Mouse (Mus musculus): Measurements from ENCODE around the gene Mc1r. TPM values are rescaled to one million over a fixed set of nuclear protein-coding genes. Genes with fewer than 3 reads are reported as not detected.
"Not testable (repeated sequence)": the region's sequence is repeated elsewhere in the genome, so short reads cannot be mapped to it uniquely, and the experiment has no call there.

Gene Mc1r
- polyA plus RNA-seq, 1 experiment, result 0.01 TPM

DNA sequence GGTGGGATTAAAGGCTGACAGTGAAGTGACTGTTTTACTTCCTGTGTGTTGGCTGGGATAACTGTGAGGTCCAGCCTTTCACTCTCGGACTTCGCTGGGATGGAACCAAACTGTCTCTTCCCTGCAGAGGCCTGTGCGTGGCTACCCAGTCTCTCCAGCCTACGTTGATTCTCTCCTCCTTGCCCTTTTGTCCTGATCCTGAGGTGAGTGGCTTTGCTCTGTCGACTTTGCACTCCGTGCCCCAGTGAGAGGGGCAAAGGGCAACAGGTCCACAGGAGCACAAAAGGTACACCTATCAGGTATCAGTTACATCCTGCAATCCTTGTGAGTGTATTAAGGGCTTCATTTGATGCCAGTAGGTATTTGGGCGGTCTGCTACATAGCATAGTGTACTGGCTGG is 16.5 kb downstream of the Mc1r start, which contains the start of gene Def8:
TSS of gene Def8 (plus strand) at position 87 of the 400 bp plus-strand sequence.
- no peaks in the 10 kb centered on the region for H3K79me3 ChIP-seq (ENCODE audit: low read depth)
- TF ChIP-seq MYOD1 (IDR thresholded peaks at IDR 0.05; ENCODE audit: control insufficient read depth, insufficient read length, low read depth) (no peak), CEBPB (IDR thresholded peaks at IDR 0.05; ENCODE audit: low read depth) (no peak), MYOG (IDR thresholded peaks at IDR 0.05; ENCODE audit: control insufficient read depth, extremely low read depth, insufficient read length) (no peak), CTCF (IDR thresholded peaks at IDR 0.05; ENCODE audit: control insufficient read depth, insufficient read depth, insufficient read length) (no peak), FOSL1 (IDR thresholded peaks at IDR 0.05; ENCODE audit: insufficient read depth, low read length, poor library complexity, severe bottlenecking) (no peak), MAX (IDR thresholded peaks at IDR 0.05) (no peak), USF1 (IDR thresholded peaks at IDR 0.05; ENCODE audit: low read depth) (no peak)
- no peaks in the 10 kb centered on the region for H3K27me3 ChIP-seq (ENCODE audit: control insufficient read depth, insufficient read depth, insufficient read length)
- peak within 1 kb of the TSS; percentile 47 for H3ac ChIP-seq (ENCODE audit: control insufficient read depth, insufficient read length, low read depth)
- no peak within 1 kb of the TSS for H3K4me3 ChIP-seq (ENCODE audit: insufficient read depth, poor library complexity, severe bottlenecking)
- no peaks in the 10 kb centered on the region for H3K79me2 ChIP-seq (ENCODE audit: control insufficient read depth, insufficient read depth)
- H3K36me3 ChIP-seq (ENCODE audit: control insufficient read depth, insufficient read depth), result peaks cover 23% of the 10 kb centered on the region

DNA sequence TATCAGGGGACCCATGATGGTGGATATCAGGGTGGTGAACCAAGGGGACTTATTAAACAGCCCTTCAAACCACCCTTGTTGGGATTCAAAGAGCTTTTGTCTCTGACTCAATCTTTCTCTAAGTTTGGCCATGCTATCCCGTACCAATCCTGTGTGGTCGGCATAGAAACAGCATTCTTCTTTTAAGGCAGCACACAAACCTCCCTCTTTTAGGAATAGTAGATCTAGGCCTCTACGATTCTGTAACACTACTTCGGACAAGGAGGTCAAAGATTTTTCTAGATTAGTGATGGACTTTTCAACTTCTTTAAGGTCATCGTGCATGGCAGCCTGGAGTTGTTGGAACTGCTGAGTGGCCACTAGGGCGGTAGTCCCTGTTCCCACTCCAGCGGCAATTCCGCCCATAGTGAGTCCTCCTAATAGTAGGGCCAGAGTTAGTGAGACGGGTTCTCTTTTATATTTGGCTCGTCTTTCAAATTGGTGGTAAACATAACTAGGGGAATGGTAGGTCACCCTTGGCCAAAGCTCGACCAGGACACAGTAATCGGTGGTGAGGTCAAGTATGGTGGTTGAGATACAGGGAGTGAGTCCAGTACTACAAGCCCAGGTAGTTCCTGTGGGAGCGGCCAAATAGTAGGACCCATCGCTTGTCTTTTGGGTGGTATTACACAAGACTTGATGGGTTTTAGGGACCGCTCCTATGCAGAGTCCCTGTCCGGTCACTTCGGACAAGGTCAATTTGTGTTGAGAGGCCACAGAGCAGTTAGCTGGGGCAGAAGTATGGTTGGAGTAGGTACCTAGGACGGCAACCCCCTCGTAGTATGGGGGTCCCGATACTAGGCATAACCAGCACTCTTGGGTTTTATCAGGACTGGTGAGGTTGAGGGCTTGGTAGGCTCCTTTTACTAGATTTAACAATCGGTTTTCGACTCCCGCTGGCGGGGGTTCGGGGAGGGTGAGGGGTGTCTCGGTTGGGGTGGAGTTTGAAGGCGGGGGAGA is 19.9 kb downstream of the Mc1r start:
- H3K79me3 ChIP-seq (ENCODE audit: low read depth), result no peaks in the 10 kb centered on the region
- TF ChIP-seq FOSL1 (IDR thresholded peaks at IDR 0.05; ENCODE audit: insufficient read depth, low read length, poor library complexity, severe bottlenecking), result no peak
- TF ChIP-seq CTCF (IDR thresholded peaks at IDR 0.05; ENCODE audit: control insufficient read depth, insufficient read depth, insufficient read length), result no peak
- TF ChIP-seq CEBPB (IDR thresholded peaks at IDR 0.05; ENCODE audit: low read depth), result no peak
- no peak for TF ChIP-seq MYOD1 (IDR thresholded peaks at IDR 0.05; ENCODE audit: control insufficient read depth, insufficient read length, low read depth)
- TF ChIP-seq MAX (IDR thresholded peaks at IDR 0.05), result no peak
- no peak for TF ChIP-seq USF1 (IDR thresholded peaks at IDR 0.05; ENCODE audit: low read depth)
- TF ChIP-seq MYOG (IDR thresholded peaks at IDR 0.05; ENCODE audit: control insufficient read depth, extremely low read depth, insufficient read length), result no peak
- no peaks in the 10 kb centered on the region for H3K79me2 ChIP-seq (ENCODE audit: control insufficient read depth, insufficient read depth)
- no peaks in the 10 kb centered on the region for H3K27me3 ChIP-seq (ENCODE audit: control insufficient read depth, insufficient read depth, insufficient read length)
- no peak overlapping the region for H3K4me3 ChIP-seq (ENCODE audit: insufficient read depth, poor library complexity, severe bottlenecking)
- H3K36me3 ChIP-seq (ENCODE audit: control insufficient read depth, insufficient read depth), result no peaks in the 10 kb centered on the region
- H3ac ChIP-seq (ENCODE audit: control insufficient read depth, insufficient read length, low read depth), result no peak overlapping the region

DNA sequence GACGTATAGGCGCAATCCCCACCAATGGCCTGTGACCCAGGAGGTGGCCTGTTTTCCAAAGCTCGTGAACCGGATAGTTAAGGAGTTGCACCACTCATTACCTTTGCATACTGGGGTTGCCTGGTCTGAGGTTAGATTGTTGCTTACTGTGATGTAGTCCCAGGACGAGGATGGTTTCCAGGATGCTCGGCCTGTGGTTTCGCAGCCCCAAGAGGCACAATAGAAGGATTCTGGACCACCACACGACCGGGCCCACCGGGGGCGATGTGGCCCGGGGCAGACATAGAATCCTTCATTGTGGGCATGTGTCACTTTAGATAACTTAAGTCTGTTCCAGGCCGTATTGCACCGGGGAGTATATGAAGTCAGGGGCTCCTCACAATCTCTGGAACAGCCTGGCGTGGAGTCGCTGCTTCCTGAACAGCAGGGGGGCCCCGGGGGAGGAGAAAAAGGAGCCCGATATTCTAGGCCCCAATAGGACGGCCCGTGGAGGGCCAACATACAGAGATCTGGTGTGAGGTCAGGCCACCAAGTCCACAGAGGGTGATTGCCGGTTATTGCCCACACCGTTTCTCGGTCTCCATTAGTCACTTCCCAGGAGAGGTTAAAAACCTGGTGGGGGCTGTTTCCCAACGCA is 20.9 kb downstream of the Mc1r start:
- Histone ChIP-seq H3K4me3 (ENCODE audit: insufficient read depth, poor library complexity, severe bottlenecking) (no peak overlapping the region), H3K36me3 (ENCODE audit: control insufficient read depth, insufficient read depth) (no peaks in the 10 kb centered on the region), H3ac (ENCODE audit: control insufficient read depth, insufficient read length, low read depth) (no peak overlapping the region), H3K27me3 (ENCODE audit: control insufficient read depth, insufficient read depth, insufficient read length) (no peaks in the 10 kb centered on the region), H3K79me2 (ENCODE audit: control insufficient read depth, insufficient read depth) (no peaks in the 10 kb centered on the region), H3K79me3 (ENCODE audit: low read depth) (no peaks in the 10 kb centered on the region)
- no peak for TF ChIP-seq USF1 (IDR thresholded peaks at IDR 0.05; ENCODE audit: low read depth)

DNA sequence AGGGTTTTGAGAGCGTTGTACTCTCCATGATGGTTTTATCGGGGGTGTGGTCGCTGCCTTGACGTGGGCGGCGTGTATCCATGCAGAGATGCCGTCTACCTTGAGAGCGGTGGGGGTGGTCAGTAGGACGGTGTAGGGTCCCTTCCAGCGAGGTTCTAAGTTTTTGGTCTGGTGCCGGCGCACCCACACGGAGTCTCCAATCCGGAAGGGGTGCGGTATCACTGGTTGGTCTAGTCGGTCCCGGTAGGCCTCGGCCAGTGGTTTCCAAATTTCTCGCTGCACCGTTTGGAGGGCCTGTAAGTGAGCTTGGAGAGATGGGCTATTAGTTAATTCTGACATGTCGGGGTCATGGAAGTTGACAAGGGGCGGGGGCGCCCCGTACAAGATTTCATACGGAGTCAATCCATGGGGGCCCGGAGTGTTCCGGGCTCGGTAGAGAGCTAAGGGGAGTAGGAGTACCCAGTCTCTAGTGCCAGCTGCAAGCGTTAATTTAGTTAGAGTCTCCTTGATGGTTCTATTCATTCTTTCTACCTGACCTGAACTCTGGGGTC is 21.5 kb downstream of the Mc1r start:
- TF ChIP-seq MAX (IDR thresholded peaks at IDR 0.05) (no peak), MYOD1 (IDR thresholded peaks at IDR 0.05; ENCODE audit: control insufficient read depth, insufficient read length, low read depth) (no peak), FOSL1 (IDR thresholded peaks at IDR 0.05; ENCODE audit: insufficient read depth, low read length, poor library complexity, severe bottlenecking) (no peak), CTCF (IDR thresholded peaks at IDR 0.05; ENCODE audit: control insufficient read depth, insufficient read depth, insufficient read length) (no peak), CEBPB (IDR thresholded peaks at IDR 0.05; ENCODE audit: low read depth) (no peak), USF1 (IDR thresholded peaks at IDR 0.05; ENCODE audit: low read depth) (no peak), MYOG (IDR thresholded peaks at IDR 0.05; ENCODE audit: control insufficient read depth, extremely low read depth, insufficient read length) (no peak)
- H3ac ChIP-seq (ENCODE audit: control insufficient read depth, insufficient read length, low read depth), result no peak overlapping the region
- H3K79me2 ChIP-seq (ENCODE audit: control insufficient read depth, insufficient read depth), result no peaks in the 10 kb centered on the region
- no peaks in the 10 kb centered on the region for H3K27me3 ChIP-seq (ENCODE audit: control insufficient read depth, insufficient read depth, insufficient read length)
- no peaks in the 10 kb centered on the region for H3K36me3 ChIP-seq (ENCODE audit: control insufficient read depth, insufficient read depth)
- no peak overlapping the region for H3K4me3 ChIP-seq (ENCODE audit: insufficient read depth, poor library complexity, severe bottlenecking)
- H3K79me3 ChIP-seq (ENCODE audit: low read depth), result no peaks in the 10 kb centered on the region

DNA sequence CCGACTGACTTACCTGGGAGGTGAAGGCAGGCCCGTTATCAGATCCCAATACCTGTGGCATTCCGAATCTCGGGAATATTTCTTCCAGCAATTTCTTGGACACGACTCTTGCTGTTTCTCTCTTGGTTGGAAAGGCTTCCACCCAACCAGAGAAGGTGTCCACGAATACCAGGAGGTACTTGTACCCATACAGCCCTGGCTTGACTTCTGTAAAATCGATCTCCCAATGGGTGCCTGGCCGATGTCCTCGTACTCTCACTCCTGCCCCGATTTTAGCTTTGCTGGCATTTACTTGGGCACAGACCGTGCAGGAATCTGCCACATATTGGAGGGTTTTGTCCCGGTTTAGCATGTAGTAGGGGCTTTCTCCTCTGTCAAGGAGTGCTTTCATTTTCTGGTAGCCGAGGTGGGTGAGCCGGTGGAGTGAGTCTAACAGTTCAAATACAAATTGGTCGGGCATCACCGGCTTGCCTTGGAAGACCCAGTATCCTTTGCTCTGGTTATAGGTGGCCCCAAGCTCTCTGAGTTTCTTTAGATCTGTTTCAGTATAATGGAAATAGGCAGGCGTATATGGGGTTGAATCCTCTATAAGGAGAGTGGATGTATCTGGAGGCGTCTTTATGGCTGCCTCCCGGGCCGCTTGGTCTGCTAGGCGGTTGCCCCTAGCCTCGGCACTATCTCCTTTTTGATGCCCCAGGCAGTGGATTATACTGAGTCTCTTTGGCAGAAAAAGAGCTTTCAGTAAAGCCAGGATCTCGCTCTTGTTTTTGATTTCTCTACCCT is 22.2 kb downstream of the Mc1r start:
- no peak overlapping the region for H3K4me3 ChIP-seq (ENCODE audit: insufficient read depth, poor library complexity, severe bottlenecking)
- H3ac ChIP-seq (ENCODE audit: control insufficient read depth, insufficient read length, low read depth), result no peak overlapping the region
- no peaks in the 10 kb centered on the region for H3K27me3 ChIP-seq (ENCODE audit: control insufficient read depth, insufficient read depth, insufficient read length)
- no peaks in the 10 kb centered on the region for H3K79me2 ChIP-seq (ENCODE audit: control insufficient read depth, insufficient read depth)
- TF ChIP-seq MYOG (IDR thresholded peaks at IDR 0.05; ENCODE audit: control insufficient read depth, extremely low read depth, insufficient read length) (no peak), USF1 (IDR thresholded peaks at IDR 0.05; ENCODE audit: low read depth) (no peak), CEBPB (IDR thresholded peaks at IDR 0.05; ENCODE audit: low read depth) (no peak), CTCF (IDR thresholded peaks at IDR 0.05; ENCODE audit: control insufficient read depth, insufficient read depth, insufficient read length) (no peak), MAX (IDR thresholded peaks at IDR 0.05) (no peak)
- no peaks in the 10 kb centered on the region for H3K36me3 ChIP-seq (ENCODE audit: control insufficient read depth, insufficient read depth)
- H3K79me3 ChIP-seq (ENCODE audit: low read depth), result no peaks in the 10 kb centered on the region

DNA sequence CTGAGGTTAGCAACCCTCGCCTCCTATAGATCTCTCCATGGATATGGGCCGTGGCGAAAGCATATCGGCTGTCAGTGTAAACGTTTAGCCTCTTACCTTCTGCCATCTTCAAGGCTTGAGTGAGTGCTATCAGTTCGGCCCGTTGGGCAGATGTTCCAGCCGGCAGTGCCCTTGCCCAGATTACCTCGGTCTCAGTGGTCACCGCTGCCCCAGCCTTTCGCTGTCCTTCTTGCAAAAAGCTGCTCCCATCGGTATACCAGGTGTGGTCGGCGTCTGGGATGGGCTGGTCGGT is 22.8 kb downstream of the Mc1r start:
- H3K79me3 ChIP-seq (ENCODE audit: low read depth); H3K36me3 ChIP-seq (ENCODE audit: control insufficient read depth, insufficient read depth): not testable (repeated sequence)

DNA sequence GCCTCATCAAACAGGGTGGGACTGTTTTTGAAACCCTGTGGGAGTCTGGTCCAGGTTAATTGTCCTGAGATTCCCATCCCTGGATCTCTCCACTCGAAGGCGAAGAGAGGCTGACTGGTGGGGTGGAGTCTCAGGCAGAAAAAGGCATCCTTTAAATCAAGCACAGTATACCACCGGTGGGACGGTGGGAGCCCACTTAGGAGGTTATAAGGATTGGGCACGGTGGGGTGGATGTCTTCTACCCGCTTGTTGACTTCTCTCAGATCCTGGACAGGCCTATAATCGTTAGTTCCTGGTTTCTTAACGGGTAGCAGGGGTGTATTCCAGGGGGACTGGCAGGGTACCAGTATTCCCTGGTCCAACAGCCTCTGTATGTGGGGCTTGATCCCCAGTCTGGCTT is 24.0 kb downstream of the Mc1r start:
- not testable (repeated sequence) for H3K79me3 ChIP-seq (ENCODE audit: low read depth); H3K4me3 ChIP-seq (ENCODE audit: insufficient read depth, poor library complexity, severe bottlenecking); H3ac ChIP-seq (ENCODE audit: control insufficient read depth, insufficient read length, low read depth)

More for the DNA sequence above, 22.8 kb downstream of the Mc1r start:
- H3K27me3 ChIP-seq (ENCODE audit: control insufficient read depth, insufficient read depth, insufficient read length); H3ac ChIP-seq (ENCODE audit: control insufficient read depth, insufficient read length, low read depth); H3K4me3 ChIP-seq (ENCODE audit: insufficient read depth, poor library complexity, severe bottlenecking); H3K79me2 ChIP-seq (ENCODE audit: control insufficient read depth, insufficient read depth): not testable (repeated sequence)

More for the DNA sequence above, 24.0 kb downstream of the Mc1r start:
- H3K79me2 ChIP-seq (ENCODE audit: control insufficient read depth, insufficient read depth); H3K36me3 ChIP-seq (ENCODE audit: control insufficient read depth, insufficient read depth); H3K27me3 ChIP-seq (ENCODE audit: control insufficient read depth, insufficient read depth, insufficient read length): not testable (repeated sequence)

Measured in C2C12 (cell line).